Mouse (Mus musculus) right cerebral cortex, postnatal 14 days (tissue): ENCODE results near the gene Mthfr.

Experiments
- DNase-seq: peaks from one replicate; pipeline ENCODE4 v3.0.0; 2022

Gene Mthfr

GRCm38 (mm10) chr4:148038600-148039253 is at the start of gene Mthfr, which contains the start of gene Clcn6:
Gene Mthfr (plus strand): TSS chr4:148039077.
Gene Clcn6 (minus strand): TSS chr4:148038821.
- DNase-seq, result peak; percentile 99

- no peak for DNase-seq
Observed at GRCm38 (mm10) chr4:147993571-147994095, 45.2 kb upstream of the Mthfr start.

- DNase-seq, result no peak
Observed at GRCm38 (mm10) chr4:147995311-147995710, 43.6 kb upstream of the Mthfr start.

GRCm38 (mm10) chr4:148000202-148000772 is 38.6 kb upstream of the Mthfr start, which contains the start of gene Nppa:
Gene Nppa (plus strand): TSS chr4:148000722.
- DNase-seq, result peak; percentile 44

- DNase-seq, result no peak
Observed at GRCm38 (mm10) chr4:148001013-148001789, 37.7 kb upstream of the Mthfr start.

- no peak for DNase-seq
Observed at GRCm38 (mm10) chr4:148001866-148002265, 37.0 kb upstream of the Mthfr start.

- no peak for DNase-seq
Observed at GRCm38 (mm10) chr4:148004361-148004760, 34.5 kb upstream of the Mthfr start.

GRCm38 (mm10) chr4:148008412-148008811 is 30.5 kb upstream of the Mthfr start:
- DNase-seq, result peak; percentile 72

- DNase-seq, result no peak
Observed at GRCm38 (mm10) chr4:148009641-148010040, 29.2 kb upstream of the Mthfr start.

- DNase-seq, result no peak
Observed at GRCm38 (mm10) chr4:148011332-148011731, 27.5 kb upstream of the Mthfr start.

- no peak for DNase-seq
Observed at GRCm38 (mm10) chr4:148012216-148012615, 26.7 kb upstream of the Mthfr start.

- DNase-seq, result no peak
Observed at GRCm38 (mm10) chr4:148015418-148015817, 23.5 kb upstream of the Mthfr start.

- no peak for DNase-seq
Observed at GRCm38 (mm10) chr4:148016981-148017380, 21.9 kb upstream of the Mthfr start.

- no peak for DNase-seq
Observed at GRCm38 (mm10) chr4:148018410-148018809, 20.5 kb upstream of the Mthfr start.

- DNase-seq, result no peak
Observed at GRCm38 (mm10) chr4:148024003-148024402, 14.9 kb upstream of the Mthfr start.

GRCm38 (mm10) chr4:148029297-148029696 is 9.6 kb upstream of the Mthfr start:
- DNase-seq, result no peak

- DNase-seq, result no peak
Observed at GRCm38 (mm10) chr4:148030506-148030905, 8.4 kb upstream of the Mthfr start.

- no peak for DNase-seq
Observed at GRCm38 (mm10) chr4:148033858-148034410, 4.9 kb upstream of the Mthfr start.

GRCm38 (mm10) chr4:148035440-148035839 is 3.4 kb upstream of the Mthfr start:
- DNase-seq, result no peak

GRCm38 (mm10) chr4:148038079-148038599 is 738 bp upstream of the Mthfr start:
- no peak for DNase-seq

- no peak for DNase-seq
Observed at GRCm38 (mm10) chr4:148039254-148040028, 564 bp downstream of the Mthfr start.
